Mouse (Mus musculus) layer of hippocampus, adult 2 months (tissue): ENCODE data around the gene Arhgap42. TPM values are rescaled to one million over a fixed set of nuclear protein-coding genes. Genes with fewer than 3 reads are reported as not detected.

Source experiments
- DNase-seq, 2 experiments: peaks; one replicate each; pipeline ENCODE4 v3.0.0; 2022; ENCODE audit warnings: low spot score in 2 of 2
- H3K27ac ChIP-seq: fragments of 200-600 bp; 2 replicates; pipeline ENCODE4 v1.8.1; 2022
- H3K4me3 ChIP-seq: fragments of 200-600 bp; 2 replicates; pipeline ENCODE4 v1.8.1; 2022; ENCODE audit warnings: mild to moderate bottlenecking
- CTCF ChIP-seq: fragments of 200-600 bp; conservative IDR thresholded peaks from 2 replicates; pipeline ENCODE4 v1.8.1; 2022; ENCODE audit warnings: antibody characterized with exemption, mild to moderate bottlenecking, moderate library complexity
- total RNA-seq, 2 experiments: library from RNA; stranded (reverse); gene quantifications; 2 replicates each; pipeline ENCODE4 v1.2.3; 2021

Arhgap42 gene
- total RNA-seq, 2 experiments from 2014 or later = 7.5 to 8.1 TPM

- H3K4me3 ChIP-seq = no peak overlapping the region
- DNase-seq = no peak
- TF ChIP-seq CTCF = no peak
Observed at GRCm38 (mm10) chr9:9027904-9028303, 211.0 kb downstream of the Arhgap42 start.

GRCm38 (mm10) chr9:9027445-9027844 is 211.5 kb downstream of the Arhgap42 start:
- TF ChIP-seq CTCF = no peak
- DNase-seq = no peak
- Histone ChIP-seq H3K27ac (no peak overlapping the region), H3K4me3 (no peak overlapping the region)

More at GRCm38 (mm10) chr9:9027904-9028303, 211.0 kb downstream of the Arhgap42 start:
- no peak overlapping the region for H3K27ac ChIP-seq

- no peak overlapping the region for H3K4me3 ChIP-seq
- H3K27ac ChIP-seq = no peak overlapping the region
- no peak for TF ChIP-seq CTCF
Observed at GRCm38 (mm10) chr9:9015108-9015507, 223.8 kb downstream of the Arhgap42 start.

GRCm38 (mm10) chr9:9001170-9001569 is 237.7 kb downstream of the Arhgap42 start:
- Histone ChIP-seq H3K27ac (no peak overlapping the region), H3K4me3 (no peak overlapping the region)
- DNase-seq = peak in 1 of 2 experiments; percentile 4
- peak; percentile 77 for TF ChIP-seq CTCF

More at GRCm38 (mm10) chr9:9015108-9015507, 223.8 kb downstream of the Arhgap42 start:
- no peak for DNase-seq

GRCm38 (mm10) chr9:8996494-8996893 is 242.4 kb downstream of the Arhgap42 start:
- DNase-seq = no peak
- no peak overlapping the region for H3K27ac ChIP-seq
- no peak for TF ChIP-seq CTCF
- H3K4me3 ChIP-seq = no peak overlapping the region

- no peak overlapping the region for H3K4me3 ChIP-seq
- no peak for TF ChIP-seq CTCF
- DNase-seq = no peak
Observed at GRCm38 (mm10) chr9:8982315-8982714, 256.6 kb downstream of the Arhgap42 start.

GRCm38 (mm10) chr9:8977775-8978174 is 261.1 kb downstream of the Arhgap42 start:
- TF ChIP-seq CTCF = no peak
- Histone ChIP-seq H3K4me3 (no peak overlapping the region), H3K27ac (no peak overlapping the region)
- DNase-seq = peak in 1 of 2 experiments; percentile 7

More at GRCm38 (mm10) chr9:8982315-8982714, 256.6 kb downstream of the Arhgap42 start:
- no peak overlapping the region for H3K27ac ChIP-seq

GRCm38 (mm10) chr9:8971491-8971890 is 267.4 kb downstream of the Arhgap42 start, which contains the start of gene Gm16485:
Gene Gm16485 (plus strand): TSS chr9:8971791.
- H3K27ac ChIP-seq = no peak within 1 kb of the TSS
- no peak for TF ChIP-seq CTCF
- DNase-seq = no peak
- H3K4me3 ChIP-seq = no peak within 1 kb of the TSS

GRCm38 (mm10) chr9:8970240-8970639 is 268.7 kb downstream of the Arhgap42 start:
- Histone ChIP-seq H3K4me3 (no peak overlapping the region), H3K27ac (no peak overlapping the region)
- DNase-seq = no peak
- no peak for TF ChIP-seq CTCF

GRCm38 (mm10) chr9:8964512-8965133 is 274.3 kb downstream of the Arhgap42 start:
- peak; percentile 19 to 46 for DNase-seq
- no peak overlapping the region for H3K4me3 ChIP-seq
- peak; percentile 85 for TF ChIP-seq CTCF

GRCm38 (mm10) chr9:8953306-8953705 is 285.6 kb downstream of the Arhgap42 start:
- no peak for TF ChIP-seq CTCF
- Histone ChIP-seq H3K27ac (no peak overlapping the region), H3K4me3 (no peak overlapping the region)
- no peak for DNase-seq

More at GRCm38 (mm10) chr9:8964512-8965133, 274.3 kb downstream of the Arhgap42 start:
- H3K27ac ChIP-seq = no peak overlapping the region
